17 mouse cellular contexts compared by ENCODE assay signal in the genomic region with DNA sequence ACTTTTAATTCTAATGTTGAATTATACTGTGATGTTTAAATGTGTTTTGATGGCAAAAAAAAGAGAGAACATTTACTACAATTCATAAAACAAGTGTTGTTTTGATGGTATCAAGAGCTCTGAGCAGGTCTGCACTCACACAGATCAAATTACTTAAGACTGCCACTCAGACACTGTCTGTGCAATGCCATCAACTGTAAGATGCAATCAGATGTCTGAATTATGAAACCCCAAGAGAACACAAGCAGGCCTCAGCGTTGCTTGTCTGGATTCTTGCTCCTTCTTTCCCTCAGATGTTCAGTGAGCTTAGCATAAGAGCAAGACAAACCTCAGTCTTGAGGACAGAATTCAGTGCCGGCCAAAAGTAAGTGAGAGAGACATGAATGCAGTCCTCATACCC.
"Had no signal": no experiment of that assay in that cellular context is flagged by ENCODE, and none has a peak within 500 bp of the region (broad histone marks: within the 10 kb centered on the region; RNA-seq: fewer than 3 reads in every experiment).

No protein-coding gene starts in this region.

- H3K36me3 ChIP-seq: neural tube, embryonic 12.5 days; neural tube, embryonic 13.5 days; neural tube, embryonic 15.5 days; stomach, embryonic 15.5 days had no signal

- H3K4me1 ChIP-seq: neural tube, embryonic 12.5 days; neural tube, embryonic 13.5 days; neural tube, embryonic 15.5 days; stomach, embryonic 15.5 days had no signal

- H3K9me3 ChIP-seq: neural tube, embryonic 12.5 days; neural tube, embryonic 13.5 days; neural tube, embryonic 15.5 days; stomach, embryonic 15.5 days had no signal

- H3K27me3 ChIP-seq: neural tube, embryonic 12.5 days; neural tube, embryonic 13.5 days; neural tube, embryonic 15.5 days; stomach, embryonic 15.5 days had no signal

- H3K27ac ChIP-seq: neural tube, embryonic 12.5 days; neural tube, embryonic 13.5 days; neural tube, embryonic 15.5 days; stomach, embryonic 15.5 days; stomach, postnatal 0 days had no signal

- H3K4me2 ChIP-seq: neural tube, embryonic 12.5 days; neural tube, embryonic 13.5 days; neural tube, embryonic 15.5 days; stomach, embryonic 15.5 days had no signal

- H3K9ac ChIP-seq: neural tube, embryonic 12.5 days; neural tube, embryonic 13.5 days; neural tube, embryonic 15.5 days; stomach, embryonic 15.5 days had no signal

- H3K4me3 ChIP-seq: neural tube, embryonic 12.5 days; neural tube, embryonic 13.5 days; neural tube, embryonic 15.5 days; stomach, embryonic 15.5 days had no signal

- DNase-seq: retina, postnatal 1 day; right cerebral cortex, adult 18-20 months; right cerebral cortex, postnatal 14 days; right cerebral cortex, postnatal 25 days; right cerebral cortex, postnatal 4 days; spleen, adult 18-20 months; thymus, adult 18-20 months; thymus, adult 2 months; thymus, postnatal 14 days; thymus, postnatal 25 days; thymus, postnatal 36 days; thymus, postnatal 4 days had no signal
